Comparison of ENCODE assay signal across 9 mouse cellular contexts in the genomic region with DNA sequence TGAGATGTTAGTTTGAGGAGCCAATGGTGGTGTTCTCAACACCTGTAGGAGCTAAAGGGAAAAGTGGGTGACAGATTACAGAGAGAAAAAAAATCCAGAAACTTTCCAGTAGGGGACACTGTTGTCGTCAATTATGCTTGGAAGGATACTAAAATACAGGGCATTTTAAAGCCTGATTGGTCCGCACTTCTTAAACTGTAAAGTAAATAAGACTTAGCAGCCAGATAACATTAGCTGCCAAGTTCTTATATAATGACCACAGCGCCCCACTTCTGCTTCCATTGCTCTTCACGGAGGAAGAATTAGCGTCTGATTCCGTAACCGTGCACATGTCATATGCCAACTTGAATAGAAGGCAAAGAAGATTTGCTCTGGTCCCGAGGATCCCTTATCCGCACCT. TPM values are rescaled to one million over a fixed set of nuclear protein-coding genes. Genes with fewer than 3 reads are reported as not detected.
A peak's percentile ranks its signal among the peaks of the same experiment; 100 is the strongest.
DNase-seq lines count a peak whose midpoint lies in the region; ATAC-seq and TF ChIP-seq lines count a peak whose summit lies in the region.
"Had no signal": no experiment of that assay in that cellular context is flagged by ENCODE, and none has a peak within 500 bp of the region (broad histone marks: within the 10 kb centered on the region; RNA-seq: fewer than 3 reads in every experiment).

No protein-coding gene starts in this region.

- H3K27ac ChIP-seq in layer of hippocampus, adult 2 months: no peak overlapping the region
- H3K27ac ChIP-seq in forebrain, postnatal 0 days (ENCODE audit: low read depth, low read length): no peak overlapping the region
- no peak overlapping the region; the same call in 1 of the 2 replicates for H3K27ac ChIP-seq in kidney, embryonic 15.5 days
- no peak overlapping the region for H3K27ac ChIP-seq in stomach, postnatal 0 days (replicated peaks)

- ATAC-seq in forebrain, postnatal 0 days: no peak
- no peak for ATAC-seq in kidney, embryonic 15.5 days (replicated peaks; ENCODE audit: low FRiP score)
- ATAC-seq in stomach, postnatal 0 days (ENCODE audit: low FRiP score, low TSS enrichment): 0 out of 2 replicates have a peak, but pooled peaks have one; percentile 7
- ATAC-seq in erythroblast, adult 5-6 weeks (replicated peaks; ENCODE audit: low FRiP score, poor library complexity, severe bottlenecking): no peak
- ATAC-seq: Patski had no signal

- peak; percentile 73 for TF ChIP-seq CTCF in layer of hippocampus, adult 2 months (conservative IDR thresholded peaks at IDR 0.05)
- peak; percentile 55 for TF ChIP-seq CTCF in forebrain, postnatal 0 days (IDR thresholded peaks at IDR 0.05; ENCODE audit: low read depth)
- peak; percentile 79 for TF ChIP-seq CTCF in stomach, postnatal 0 days (IDR thresholded peaks at IDR 0.05; ENCODE audit: low read depth)

- H3K36me3 ChIP-seq in forebrain, postnatal 0 days (ENCODE audit: insufficient read depth): no peaks in the 10 kb centered on the region
- H3K36me3 ChIP-seq in kidney, embryonic 15.5 days: no peaks in the 10 kb centered on the region
- H3K36me3 ChIP-seq in stomach, postnatal 0 days (ENCODE audit: control insufficient read depth, insufficient read depth, low read length): no peaks in the 10 kb centered on the region

- H3K4me2 ChIP-seq in forebrain, postnatal 0 days (ENCODE audit: low read depth): peak overlapping the region; percentile 69
- H3K4me2 ChIP-seq in kidney, embryonic 15.5 days: peak overlapping the region; percentile 85
- H3K4me2 ChIP-seq in stomach, postnatal 0 days (replicated peaks; ENCODE audit: low read depth): peak overlapping the region; percentile 86

- TF ChIP-seq EP300 in stomach, postnatal 0 days (optimal IDR thresholded peaks at IDR 0.05): no peak

- peaks cover 18% of the 10 kb centered on the region for H3K27me3 ChIP-seq in forebrain, postnatal 0 days (ENCODE audit: insufficient read depth, low read length)
- peaks cover 18% of the 10 kb centered on the region for H3K27me3 ChIP-seq in kidney, embryonic 15.5 days
- H3K27me3 ChIP-seq in stomach, postnatal 0 days (ENCODE audit: control insufficient read depth, insufficient read depth, low read length): no peaks in the 10 kb centered on the region
- H3K27me3 ChIP-seq: Patski had no signal

- no peaks in the 10 kb centered on the region for H3K9me3 ChIP-seq in forebrain, postnatal 0 days (ENCODE audit: low read length)
- H3K9me3 ChIP-seq in kidney, embryonic 15.5 days (replicated peaks): no peaks in the 10 kb centered on the region
- H3K9me3 ChIP-seq in stomach, postnatal 0 days (ENCODE audit: control insufficient read depth, low read length): no peaks in the 10 kb centered on the region

- H3K4me1 ChIP-seq in forebrain, postnatal 0 days (ENCODE audit: insufficient read depth): 0 out of 2 replicates have a peak, but pooled peaks cover 8% of the 10 kb centered on the region
- peaks cover 49% of the 10 kb centered on the region for H3K4me1 ChIP-seq in kidney, embryonic 15.5 days
- H3K4me1 ChIP-seq in stomach, postnatal 0 days (replicated peaks; ENCODE audit: control insufficient read depth, insufficient read depth): peaks cover 5% of the 10 kb centered on the region; the same call in 1 of the 2 replicates

- H3K9ac ChIP-seq in forebrain, postnatal 0 days: no peak overlapping the region
- no peak overlapping the region; the same call in 1 of the 2 replicates for H3K9ac ChIP-seq in kidney, embryonic 15.5 days
- H3K9ac ChIP-seq in stomach, postnatal 0 days (ENCODE audit: low read length): peak overlapping the region; percentile 56

- DNase-seq in layer of hippocampus, adult 2 months (ENCODE audit: low spot score in 2 of 2): no peak
- DNase-seq in layer of hippocampus, adult 11-12 months (ENCODE audit: low spot score): no peak
- DNase-seq in forebrain, postnatal 0 days: peak; percentile 30
- peak; percentile 23 to 27 for DNase-seq in lung, postnatal 4 days
- no peak for DNase-seq in stomach, postnatal 0 days (ENCODE audit: low spot score)
- DNase-seq in spleen, postnatal 14 days (ENCODE audit: low spot score in 2 of 2): no peak

- 13% methylated on average over 9 of the region's 9 CpGs for WGBS in forebrain, postnatal 0 days
- WGBS in kidney, embryonic 15.5 days: 30% methylated on average over 9 of the region's 9 CpGs
- 8% methylated on average over 9 of the region's 9 CpGs for WGBS in stomach, postnatal 0 days

- peak overlapping the region; percentile 48 for H3K4me3 ChIP-seq in layer of hippocampus, adult 2 months
- H3K4me3 ChIP-seq in forebrain, postnatal 0 days (ENCODE audit: low read depth, low read length): peak overlapping the region; percentile 37; the same call in 1 of the 2 replicates
- H3K4me3 ChIP-seq in kidney, embryonic 15.5 days (replicated peaks): peak overlapping the region; percentile 47
- peak overlapping the region; percentile 49 for H3K4me3 ChIP-seq in stomach, postnatal 0 days (ENCODE audit: low read depth, low read length)

RNA-seq across cellular contexts. Expression of gene Gna14, which starts 0.7 kb away (rescaled TPM):
- 1 to 10 TPM; 1.1 to 1.6 TPM for total RNA-seq in layer of hippocampus, adult 2 months (2021)
- total RNA-seq in forebrain, postnatal 0 days (2014; rRNA removed): 0.46 and 0.62 TPM in 2 replicates
- polyA plus RNA-seq in forebrain, postnatal 0 days (2015; fragmentation: Nextera tagmentation; extraction: Ambion mirVana): 0.42 and 0.56 TPM in 2 replicates
- polyA plus RNA-seq in kidney, embryonic 15.5 days (2015; fragmentation: Nextera tagmentation; extraction: Ambion mirVana): 10.0 and 10.5 TPM in 2 replicates
- 9.0 and 11.7 TPM in 2 replicates for polyA plus RNA-seq in stomach, postnatal 0 days (2015; fragmentation: Nextera tagmentation; extraction: Ambion mirVana)
- total RNA-seq in erythroblast, adult 5-6 weeks (2015; ENCODE audit: low replicate concordance): 1.3 TPM in 1 of 2 replicates, not detected in the other
- 0.09 and 0.42 TPM in 2 replicates for total RNA-seq in erythroblast, adult 5-6 weeks (2017; ENCODE audit: low replicate concordance)

Comparison
In these comparisons a context has a peak if more than half of its experiments do, and no peak if none do; other contexts are left out.
1. DNase-seq: peak in forebrain, postnatal 0 days (single experiment) and lung, postnatal 4 days (2 of 2); none in layer of hippocampus, adult 2 months (0 of 2), layer of hippocampus, adult 11-12 months (single experiment), stomach, postnatal 0 days (single experiment) and spleen, postnatal 14 days (0 of 2).
2. Peak in every context shown above with its lines, with median percentiles within 50 percentile points of each other: H3K4me3 ChIP-seq, CTCF ChIP-seq and H3K4me2 ChIP-seq.